Mouse (Mus musculus): ENCODE measurements around the gene Sbk2. TPM values are rescaled to one million over a fixed set of nuclear protein-coding genes. Genes with fewer than 3 reads are reported as not detected.

Gene Sbk2
- 0.20 and 0.42 TPM in 2 replicates for polyA plus RNA-seq (2012; ENCODE audit: low replicate concordance)

DNA sequence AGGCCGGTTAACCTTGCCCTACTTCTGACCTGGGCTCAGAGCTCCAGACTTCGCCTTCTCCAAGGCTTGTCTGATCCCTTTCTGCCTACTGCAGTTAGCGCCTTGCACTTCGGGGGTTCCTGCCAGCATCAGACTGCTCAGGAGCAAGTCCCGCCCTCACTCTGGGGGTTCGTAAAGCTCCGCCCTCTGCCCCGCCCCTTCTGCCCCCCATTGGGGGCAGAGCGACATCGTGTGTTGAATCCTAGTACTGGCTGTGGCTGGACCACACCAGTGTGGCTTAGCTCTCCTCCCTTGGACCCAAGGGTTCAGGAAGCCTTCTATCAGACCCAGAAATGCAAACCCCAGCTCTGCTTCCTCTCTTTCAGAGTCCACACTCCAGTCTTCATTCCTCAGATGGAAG is at the start of gene Sbk2:
Gene Sbk2, minus strand, starts transcription at position 135 of the 400 bp plus-strand sequence.

DNA sequence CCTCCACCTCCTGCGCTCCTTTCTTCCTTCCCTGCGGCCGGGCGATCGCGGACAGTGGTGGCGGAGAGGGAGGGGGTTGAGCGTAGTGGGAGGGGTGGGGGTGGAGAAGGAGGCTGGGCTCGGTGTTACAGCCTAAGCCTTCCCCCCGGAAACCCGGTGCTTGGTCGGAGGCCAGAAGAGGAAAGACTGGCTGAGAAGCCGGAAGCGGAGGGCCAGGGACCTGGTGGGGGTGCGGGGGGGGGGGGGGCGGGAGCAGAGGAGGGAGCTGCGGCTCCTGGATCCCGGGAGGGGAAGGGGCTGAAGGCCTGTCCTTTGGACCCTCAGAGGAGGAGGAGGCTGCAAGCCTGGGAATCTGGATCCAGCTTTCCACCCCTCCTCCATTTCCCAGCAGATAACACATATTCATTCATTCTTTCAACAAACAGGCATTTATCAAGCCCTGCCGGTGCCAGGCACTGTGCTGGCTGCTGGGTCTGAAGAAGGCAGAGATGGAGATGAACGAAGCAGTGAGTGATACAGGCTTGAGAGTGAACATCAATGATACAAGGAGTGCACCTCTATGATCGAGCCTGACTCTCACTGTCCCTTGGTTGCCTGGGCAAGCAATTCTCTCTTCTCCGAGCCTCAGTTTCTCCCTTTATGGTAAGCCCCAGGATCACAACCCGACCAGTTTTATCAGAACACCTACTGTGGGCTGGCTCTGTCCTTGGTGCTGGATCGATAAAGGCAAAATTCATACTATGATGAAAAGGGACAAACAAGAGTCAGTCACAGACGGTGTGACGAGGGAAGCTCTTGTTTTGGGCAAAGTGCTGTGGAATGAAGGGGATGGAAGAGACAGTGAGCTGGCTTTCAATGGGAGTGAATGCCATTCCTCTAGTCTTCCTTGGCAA is 32.0 kb upstream of the Sbk2 start, which contains the start of gene Zfp579:
Gene Zfp579, minus strand, starts transcription at position 156 of the 893 bp plus-strand sequence.

GRCm38 (mm10) chr7:4971068-4971467 is 6.9 kb upstream of the Sbk2 start, which contains the start of gene Sbk3:
TSS of gene Sbk3 (minus strand) at chr7:4971168.

GRCm38 (mm10) chr7:4925441-4926381 is 38.5 kb downstream of the Sbk2 start, which contains the start of gene Ssc5d:
TSS of gene Ssc5d (plus strand) at chr7:4925785.

DNA sequence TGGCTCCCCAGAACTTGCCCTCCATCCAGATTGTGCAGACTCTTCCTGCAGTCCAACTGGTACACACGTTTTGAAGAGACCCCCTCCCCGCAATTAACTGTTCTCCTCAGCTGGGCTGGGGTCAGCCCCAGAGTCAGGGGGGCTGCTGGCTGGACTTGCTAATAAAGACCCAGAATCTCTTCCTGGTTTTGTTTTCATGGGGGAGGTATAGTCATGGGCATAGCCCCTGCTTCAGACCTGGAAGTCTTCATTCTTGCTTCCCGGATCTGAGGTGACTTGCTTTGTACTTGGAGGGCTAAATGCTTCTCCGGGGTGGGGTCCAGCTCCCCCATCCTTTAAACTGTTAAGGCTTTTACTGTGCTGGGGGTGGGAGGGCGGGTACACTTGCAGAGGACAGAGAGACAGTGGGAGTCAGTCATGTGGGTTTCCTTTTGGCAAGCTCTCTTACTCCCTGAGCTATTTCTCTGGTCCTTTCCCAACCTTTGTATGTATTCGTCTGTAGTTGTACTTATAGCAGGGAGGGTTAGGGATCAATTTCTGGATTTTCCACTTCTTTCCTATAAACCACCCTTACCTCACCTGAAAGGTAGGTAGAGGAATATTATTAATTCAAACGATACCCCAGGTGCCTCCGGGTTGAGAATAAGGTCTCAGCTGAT is 42.3 kb downstream of the Sbk2 start, which contains the start of gene Nat14:
Gene Nat14, plus strand, starts transcription at position 205 of the 659 bp plus-strand sequence.

GRCm38 (mm10) chr7:4915007-4915665 is 49.1 kb downstream of the Sbk2 start, which contains the start of gene Zfp628:
TSS of gene Zfp628 (plus strand) at chr7:4915217.

DNA sequence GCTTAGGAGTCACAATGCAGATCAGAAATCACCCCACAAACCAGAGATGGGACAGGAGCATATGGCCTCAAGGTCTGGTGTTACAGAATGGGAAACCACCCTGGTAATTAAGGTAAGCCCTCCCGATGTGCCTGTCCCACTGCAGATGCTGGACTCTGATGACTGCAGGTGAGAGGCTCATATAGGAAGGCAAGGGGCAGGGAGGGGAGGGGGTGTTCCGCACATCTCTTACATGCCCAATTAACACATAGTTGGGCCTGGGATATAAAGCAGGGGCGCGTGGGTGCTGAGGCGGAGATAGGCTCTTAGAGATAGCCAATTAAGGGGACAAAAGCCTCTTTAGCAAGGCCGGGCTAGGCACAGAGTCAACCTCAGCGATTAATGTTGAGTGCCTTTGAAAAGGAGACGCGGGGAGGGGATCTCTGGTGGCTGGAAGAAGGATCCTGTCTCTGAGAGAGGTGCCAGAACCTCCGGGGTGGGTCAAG is 57.7 kb downstream of the Sbk2 start, which contains the start of gene Gm36210:
Gene Gm36210, minus strand, starts transcription at position 51 of the 485 bp plus-strand sequence.

Other genes with a start within 250 kb of the Sbk2 start
- gene Tmem150b, start 239.2 kb downstream of the Sbk2 start, polyA plus RNA-seq (2012; ENCODE audit: low replicate concordance): 0.17 TPM in 1 of 2 replicates, not detected in the other
- gene Kmt5c, start 224.3 kb downstream of the Sbk2 start, polyA plus RNA-seq (2012; ENCODE audit: low replicate concordance): 564 and 1,345 TPM in 2 replicates
- 70.9 and 249 TPM in 2 replicates for gene Cox6b2, start 211.3 kb downstream of the Sbk2 start, polyA plus RNA-seq (2012; ENCODE audit: low replicate concordance)
- not detected in 2 replicates for gene Fam71e2, start 193.1 kb downstream of the Sbk2 start, polyA plus RNA-seq (2012; ENCODE audit: low replicate concordance)
- 0.17 and 0.43 TPM in 2 replicates for gene Il11, start 181.5 kb downstream of the Sbk2 start, polyA plus RNA-seq (2012; ENCODE audit: low replicate concordance)
- not detected in 2 replicates for gene Tmem190, start 181.5 kb downstream of the Sbk2 start, polyA plus RNA-seq (2012; ENCODE audit: low replicate concordance)
- 141 and 302 TPM in 2 replicates for gene Tmem238, start 174.8 kb downstream of the Sbk2 start, polyA plus RNA-seq (2012; ENCODE audit: low replicate concordance)
- gene Rpl28, start 171.5 kb downstream of the Sbk2 start, polyA plus RNA-seq (2012; ENCODE audit: low replicate concordance): 2,040 and 3,887 TPM in 2 replicates
- 297 and 1,174 TPM in 2 replicates for gene Ube2s, start 151.8 kb downstream of the Sbk2 start, polyA plus RNA-seq (2012; ENCODE audit: low replicate concordance)
- 0.09 TPM in 1 of 2 replicates, not detected in the other for gene Shisa7, start 119.7 kb downstream of the Sbk2 start, polyA plus RNA-seq (2012; ENCODE audit: low replicate concordance)
- gene Isoc2b, start 94.1 kb downstream of the Sbk2 start, polyA plus RNA-seq (2012; ENCODE audit: low replicate concordance): 0.36 and 0.54 TPM in 2 replicates
- 2.1 and 10.8 TPM in 2 replicates for gene Isoc2a, start 87.3 kb downstream of the Sbk2 start, polyA plus RNA-seq (2012; ENCODE audit: low replicate concordance)
- 0.27 TPM in 1 of 2 replicates, not detected in the other for gene Gm36210, start 57.9 kb downstream of the Sbk2 start, polyA plus RNA-seq (2012; ENCODE audit: low replicate concordance)
- 71.6 and 77.8 TPM in 2 replicates for gene Zfp628, start 49.2 kb downstream of the Sbk2 start, polyA plus RNA-seq (2012; ENCODE audit: low replicate concordance)
- 2.4 and 2.5 TPM in 2 replicates for gene Nat14, start 42.4 kb downstream of the Sbk2 start, polyA plus RNA-seq (2012; ENCODE audit: low replicate concordance)
- 0.38 and 0.55 TPM in 2 replicates for gene Ssc5d, start 38.6 kb downstream of the Sbk2 start, polyA plus RNA-seq (2012; ENCODE audit: low replicate concordance)
- not detected in 2 replicates for gene Sbk3, start 6.8 kb upstream of the Sbk2 start, polyA plus RNA-seq (2012; ENCODE audit: low replicate concordance)
- gene Zfp579, start 31.8 kb upstream of the Sbk2 start, polyA plus RNA-seq (2012; ENCODE audit: low replicate concordance): 12.4 and 20.9 TPM in 2 replicates
- gene Zfp524, start 50.0 kb upstream of the Sbk2 start, polyA plus RNA-seq (2012; ENCODE audit: low replicate concordance): 84.6 and 112 TPM in 2 replicates
- gene Fiz1, start 50.3 kb upstream of the Sbk2 start, polyA plus RNA-seq (2012; ENCODE audit: low replicate concordance): 21.6 and 58.9 TPM in 2 replicates
- gene Gm44973, start 51.1 kb upstream of the Sbk2 start, polyA plus RNA-seq (2012; ENCODE audit: low replicate concordance): 33.3 TPM in 1 of 2 replicates, not detected in the other
- gene Zfp865, start 56.0 kb upstream of the Sbk2 start, polyA plus RNA-seq (2012; ENCODE audit: low replicate concordance): 98.5 and 146 TPM in 2 replicates
- gene Ccdc106, start 56.1 kb upstream of the Sbk2 start, polyA plus RNA-seq (2012; ENCODE audit: low replicate concordance): 0.44 and 1.1 TPM in 2 replicates
- gene 4632433K11Rik, start 69.7 kb upstream of the Sbk2 start, polyA plus RNA-seq (2012; ENCODE audit: low replicate concordance): not detected in 2 replicates
- 2.2 and 2.8 TPM in 2 replicates for gene Zfp784, start 74.0 kb upstream of the Sbk2 start, polyA plus RNA-seq (2012; ENCODE audit: low replicate concordance)
- 8.1 and 27.6 TPM in 2 replicates for gene Zfp580, start 87.1 kb upstream of the Sbk2 start, polyA plus RNA-seq (2012; ENCODE audit: low replicate concordance)
- 584 and 990 TPM in 2 replicates for gene U2af2, start 97.7 kb upstream of the Sbk2 start, polyA plus RNA-seq (2012; ENCODE audit: low replicate concordance)
- gene Epn1, start 115.8 kb upstream of the Sbk2 start, polyA plus RNA-seq (2012; ENCODE audit: low replicate concordance): 1,843 and 1,854 TPM in 2 replicates
- gene Rfpl4, start 152.5 kb upstream of the Sbk2 start, polyA plus RNA-seq (2012; ENCODE audit: low replicate concordance): not detected in 2 replicates
- not detected in 2 replicates for gene Rasl2-9, start 161.5 kb upstream of the Sbk2 start, polyA plus RNA-seq (2012; ENCODE audit: low replicate concordance)
- 0.02 TPM in 2 replicates for gene Vmn1r55, start 185.3 kb upstream of the Sbk2 start, polyA plus RNA-seq (2012; ENCODE audit: low replicate concordance)
- 0.22 TPM in 1 of 2 replicates, not detected in the other for gene Vmn1r56, start 232.3 kb upstream of the Sbk2 start, polyA plus RNA-seq (2012; ENCODE audit: low replicate concordance)